Mouse (Mus musculus) brain, embryonic 14.5 days (tissue): ENCODE measurements around the gene Ncs1.

Experiments used
- CTCF ChIP-seq: fragments of 200-500 bp; IDR thresholded peaks from 2 replicates; pipeline ENCODE4 v1.5.1; 2012; ENCODE audit warnings: inconsistent platforms, mild to moderate bottlenecking, moderate library complexity, borderline replicate concordance; ENCODE audit not compliant: insufficient read depth, insufficient read length; ENCODE audit errors: extremely low read depth
- POLR2A ChIP-seq: fragments of 200-500 bp; IDR thresholded peaks from 2 replicates; pipeline ENCODE4 v1.6.1; 2012; ENCODE audit warnings: mild to moderate bottlenecking, inconsistent platforms, borderline replicate concordance; ENCODE audit not compliant: poor library complexity, insufficient read depth, insufficient read length, severe bottlenecking; ENCODE audit errors: extremely low read depth

- TF ChIP-seq CTCF (no peak), POLR2A (no peak)
Observed at GRCm38 (mm10) chr2:31284531-31284930, 38.9 kb downstream of the Ncs1 start.
